8 mouse cellular contexts compared by ENCODE assay signal in genomic region chr6:119329215-119329714, GRCm38 (mm10). TPM values are rescaled to one million over a fixed set of nuclear protein-coding genes. Genes with fewer than 3 reads are reported as not detected.
DNase-seq lines count a peak whose midpoint lies in the region; ATAC-seq and TF ChIP-seq lines count a peak whose summit lies in the region.

No protein-coding gene starts in this region.

- no peak overlapping the region for H3K4me2 ChIP-seq in embryonic facial prominence, embryonic 15.5 days (replicated peaks)
- H3K4me2 ChIP-seq in hindbrain, embryonic 12.5 days (replicated peaks), result peak overlapping the region; percentile 80
- peak overlapping the region; percentile 70 for H3K4me2 ChIP-seq in midbrain, embryonic 13.5 days (replicated peaks)

- peak overlapping the region; percentile 15 for H3K4me3 ChIP-seq in gastrocnemius, adult 2 months
- no peak overlapping the region for H3K4me3 ChIP-seq in embryonic facial prominence, embryonic 15.5 days (replicated peaks)
- peak overlapping the region; percentile 10; the same call in 1 of the 2 replicates for H3K4me3 ChIP-seq in hindbrain, embryonic 12.5 days
- peak overlapping the region; percentile 51 for H3K4me3 ChIP-seq in midbrain, embryonic 13.5 days (replicated peaks)

- H3K27me3 ChIP-seq in embryonic facial prominence, embryonic 15.5 days, result peaks cover 57% of the 10 kb centered on the region
- peaks cover 64% of the 10 kb centered on the region for H3K27me3 ChIP-seq in hindbrain, embryonic 12.5 days
- peaks cover 45% of the 10 kb centered on the region for H3K27me3 ChIP-seq in midbrain, embryonic 13.5 days

- no peak for TF ChIP-seq CTCF in gastrocnemius, adult 2 months (IDR thresholded peaks at IDR 0.05)

- DNase-seq in gastrocnemius, adult 2 months, result peak; percentile 47
- no peak for DNase-seq in gastrocnemius, postnatal 36 days
- DNase-seq in layer of hippocampus, postnatal 36 days, result peak; percentile 82 to 89

- intact Hi-C loops in gastrocnemius, adult 2 months (cut with DNase I), result no loop called here
- intact Hi-C loops in gastrocnemius, postnatal 36 days (cut with DNase I), result no loop called here

- no peaks in the 10 kb centered on the region for H3K36me3 ChIP-seq in embryonic facial prominence, embryonic 15.5 days
- H3K36me3 ChIP-seq in hindbrain, embryonic 12.5 days, result no peaks in the 10 kb centered on the region
- H3K36me3 ChIP-seq in midbrain, embryonic 13.5 days, result no peaks in the 10 kb centered on the region

- H3K9ac ChIP-seq in embryonic facial prominence, embryonic 15.5 days, result no peak overlapping the region
- H3K9ac ChIP-seq in hindbrain, embryonic 12.5 days, result 0 out of 2 replicates have a peak overlapping the region, but pooled peaks have one; percentile 18
- H3K9ac ChIP-seq in midbrain, embryonic 13.5 days (replicated peaks), result peak overlapping the region; percentile 67

- H3K27ac ChIP-seq in gastrocnemius, adult 2 months, result no peak overlapping the region
- H3K27ac ChIP-seq in embryonic facial prominence, embryonic 15.5 days (replicated peaks), result no peak overlapping the region
- no peak overlapping the region for H3K27ac ChIP-seq in hindbrain, embryonic 12.5 days
- peak overlapping the region; percentile 56 for H3K27ac ChIP-seq in midbrain, embryonic 13.5 days

- no peaks in the 10 kb centered on the region for H3K9me3 ChIP-seq in embryonic facial prominence, embryonic 15.5 days (replicated peaks)
- no peaks in the 10 kb centered on the region for H3K9me3 ChIP-seq in hindbrain, embryonic 12.5 days (replicated peaks)
- no peaks in the 10 kb centered on the region for H3K9me3 ChIP-seq in midbrain, embryonic 13.5 days

- peaks cover 21% of the 10 kb centered on the region for H3K4me1 ChIP-seq in embryonic facial prominence, embryonic 15.5 days
- H3K4me1 ChIP-seq in hindbrain, embryonic 12.5 days, result peaks cover 46% of the 10 kb centered on the region
- H3K4me1 ChIP-seq in midbrain, embryonic 13.5 days (replicated peaks), result peaks cover 48% of the 10 kb centered on the region

- peak; percentile 31; the same call in 1 of the 2 replicates for ATAC-seq in embryonic facial prominence, embryonic 15.5 days (ENCODE audit: insufficient number of reproducible peaks, low FRiP score, low TSS enrichment, low read depth)
- peak; percentile 61 for ATAC-seq in hindbrain, embryonic 12.5 days (ENCODE audit: low FRiP score)
- ATAC-seq in midbrain, embryonic 13.5 days, result peak; percentile 75
- no peak for ATAC-seq in inflammation-experienced regulatory T-cells, adult 6 months
- no peak for ATAC-seq in activated CD4-positive, CD25-positive, alpha-beta regulatory T cell, adult 4 months

- 2% methylated on average over 8 of the region's 8 CpGs for WGBS in embryonic facial prominence, embryonic 15.5 days
- 2% methylated on average over 8 of the region's 8 CpGs for WGBS in hindbrain, embryonic 12.5 days
- 2% methylated on average over 8 of the region's 8 CpGs for WGBS in midbrain, embryonic 13.5 days

RNA-seq across cellular contexts. Expression of gene Lrtm2, which starts 1.3 kb away (rescaled TPM):
- total RNA-seq in gastrocnemius, adult 2 months (2021), result under 1 TPM; 0.22 to 0.77 TPM
- total RNA-seq in gastrocnemius, postnatal 36 days (2021), result under 1 TPM; 0.31 to 0.47 TPM
- polyA plus RNA-seq in embryonic facial prominence, embryonic 15.5 days (2015; fragmentation: Nextera tagmentation; extraction: Ambion mirVana), result 0.13 and 0.17 TPM in 2 replicates
- 0.68 and 0.80 TPM in 2 replicates for polyA plus RNA-seq in hindbrain, embryonic 12.5 days (2016; fragmentation: Nextera tagmentation; extraction: Ambion mirVana)
- 10 to 100 TPM; 40.4 to 42.8 TPM for total RNA-seq in layer of hippocampus, postnatal 36 days (2021)
- polyA plus RNA-seq in midbrain, embryonic 13.5 days (2015; fragmentation: Nextera tagmentation; extraction: Ambion mirVana), result 3.6 and 3.8 TPM in 2 replicates
- under 1 TPM in 2 of 3 experiments, not detected in 1; 0.09 to 0.26 TPM for polyA plus RNA-seq in inflammation-experienced regulatory T-cells, adult 6 months (2017; shearing (Covaris generic))
- not detected for polyA plus RNA-seq in activated CD4-positive, CD25-positive, alpha-beta regulatory T cell, adult 4 months (2017; shearing (Covaris generic))

Comparison
In these comparisons a context has a peak if more than half of its experiments do, and no peak if none do; other contexts are left out.
1. DNase-seq: peak in gastrocnemius, adult 2 months (single experiment) and layer of hippocampus, postnatal 36 days (2 of 2); none in gastrocnemius, postnatal 36 days (0 of 2).
2. ATAC-seq: peak in embryonic facial prominence, embryonic 15.5 days (single experiment), hindbrain, embryonic 12.5 days (single experiment) and midbrain, embryonic 13.5 days (single experiment); none in inflammation-experienced regulatory T-cells, adult 6 months (single experiment) and activated CD4-positive, CD25-positive, alpha-beta regulatory T cell, adult 4 months (single experiment).